Mouse (Mus musculus): ENCODE results near the gene Fyb2.

DNA sequence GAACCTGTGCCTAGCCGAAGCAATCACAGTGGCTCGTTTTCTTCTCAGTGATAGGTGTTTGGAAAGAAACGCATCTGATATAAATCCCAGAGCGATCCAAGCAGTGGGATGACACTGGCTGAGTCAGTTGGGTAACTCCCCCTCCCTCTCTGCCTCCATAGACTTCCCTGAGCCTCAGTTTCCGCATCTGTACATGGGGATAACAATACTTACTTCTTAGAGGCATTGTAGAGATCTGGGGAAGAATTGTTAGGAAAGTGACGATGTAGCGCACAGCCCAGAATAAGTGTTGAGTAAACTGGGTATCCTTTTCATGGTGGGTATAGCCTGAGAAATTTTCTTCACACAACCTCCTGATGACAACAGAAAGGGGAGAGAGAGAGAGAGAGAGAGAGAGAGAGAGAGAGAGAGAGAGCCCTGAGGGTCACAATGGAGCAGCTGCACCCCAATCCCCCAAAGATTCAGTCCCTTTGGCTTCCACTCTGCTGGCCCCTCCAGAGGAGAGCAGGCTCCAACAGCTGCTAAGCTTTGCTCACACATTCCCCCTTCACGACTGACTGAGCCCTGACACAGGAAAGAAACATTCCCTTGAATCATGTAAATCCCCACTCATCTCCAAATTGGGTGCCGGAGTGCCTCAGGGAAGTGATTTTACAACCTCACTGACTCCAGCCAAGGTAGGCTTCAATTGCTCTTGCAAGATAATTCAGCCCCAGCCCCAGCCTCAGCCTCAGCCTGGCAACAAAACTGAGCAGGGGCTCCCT lies 24.6 kb upstream of the Fyb2 start:
- TF ChIP-seq GATA1 (IDR thresholded peaks at IDR 0.05; ENCODE audit: low read length), result no peak
- TF ChIP-seq TAL1 (IDR thresholded peaks at IDR 0.05; ENCODE audit: low read length), result no peak
